Mouse (Mus musculus) brain, embryonic 14.5 days (tissue): Measurements from ENCODE around the gene Klk15. TPM values are rescaled to one million over a fixed set of nuclear protein-coding genes. Genes with fewer than 3 reads are reported as not detected.

Source experiments
- DNase-seq: peaks from one replicate; pipeline ENCODE4 v3.0.0-alpha.2; 2011; ENCODE audit warnings: low read depth
- CTCF ChIP-seq: fragments of 200-500 bp; IDR thresholded peaks from 2 replicates; pipeline ENCODE4 v1.5.1; 2012; ENCODE audit warnings: inconsistent platforms, mild to moderate bottlenecking, moderate library complexity, borderline replicate concordance; ENCODE audit not compliant: insufficient read depth, insufficient read length; ENCODE audit errors: extremely low read depth
- POLR2A ChIP-seq: fragments of 200-500 bp; IDR thresholded peaks from 2 replicates; pipeline ENCODE4 v1.6.1; 2012; ENCODE audit warnings: mild to moderate bottlenecking, inconsistent platforms, borderline replicate concordance; ENCODE audit not compliant: poor library complexity, insufficient read depth, insufficient read length, severe bottlenecking; ENCODE audit errors: extremely low read depth
- polyA plus RNA-seq: library from polyadenylated mRNA; depleted of rRNA; stranded (reverse); fragments of >200 nt; gene quantifications from 2 replicates; pipeline ENCODE4 v1.2.3, GENCODE M21; 2012; rRNA removed

Gene Klk15
- polyA plus RNA-seq = not detected in 2 replicates

DNA sequence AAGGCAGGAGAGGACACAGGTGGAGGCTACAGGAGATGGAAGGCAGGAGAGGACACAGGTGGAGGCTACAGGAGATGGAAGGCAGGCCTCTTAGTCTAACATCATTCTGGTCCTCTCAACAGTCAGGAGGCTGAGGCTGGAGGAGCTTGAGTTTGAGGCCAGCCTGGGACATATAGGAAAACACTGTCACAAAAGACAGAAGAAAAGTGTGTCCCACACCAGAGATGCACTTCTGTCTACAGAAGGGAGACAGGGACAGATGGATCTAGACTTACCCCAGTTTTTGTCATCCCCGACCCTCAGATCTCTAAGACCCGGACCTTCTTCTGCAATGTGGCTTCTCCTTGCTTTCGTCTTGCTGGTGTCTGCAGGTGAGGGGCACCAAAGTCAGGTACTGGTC is at the start of gene Klk15:
Gene Klk15 (plus strand): TSS at position 301 of the 400 bp plus-strand sequence.
- no peak for DNase-seq
- TF ChIP-seq CTCF (no peak), POLR2A (no peak)

- no peak for TF ChIP-seq CTCF
- TF ChIP-seq POLR2A = no peak
Observed at GRCm38 (mm10) chr7:43891365-43891764, 42.2 kb upstream of the Klk15 start.

GRCm38 (mm10) chr7:43891788-43892187 is 41.8 kb upstream of the Klk15 start:
- no peak for DNase-seq
- TF ChIP-seq POLR2A (no peak), CTCF (no peak)

More at GRCm38 (mm10) chr7:43891365-43891764, 42.2 kb upstream of the Klk15 start:
- no peak for DNase-seq

GRCm38 (mm10) chr7:43894836-43895235 is 38.7 kb upstream of the Klk15 start:
- TF ChIP-seq CTCF (peak; percentile 97), POLR2A (no peak)
- peak; percentile 90 for DNase-seq

GRCm38 (mm10) chr7:43914821-43915220 is 18.7 kb upstream of the Klk15 start:
- no peak for DNase-seq
- TF ChIP-seq POLR2A (no peak), CTCF (no peak)

- TF ChIP-seq POLR2A (no peak), CTCF (no peak)
- DNase-seq = no peak
Observed at GRCm38 (mm10) chr7:43918426-43918825, 15.1 kb upstream of the Klk15 start.

DNA sequence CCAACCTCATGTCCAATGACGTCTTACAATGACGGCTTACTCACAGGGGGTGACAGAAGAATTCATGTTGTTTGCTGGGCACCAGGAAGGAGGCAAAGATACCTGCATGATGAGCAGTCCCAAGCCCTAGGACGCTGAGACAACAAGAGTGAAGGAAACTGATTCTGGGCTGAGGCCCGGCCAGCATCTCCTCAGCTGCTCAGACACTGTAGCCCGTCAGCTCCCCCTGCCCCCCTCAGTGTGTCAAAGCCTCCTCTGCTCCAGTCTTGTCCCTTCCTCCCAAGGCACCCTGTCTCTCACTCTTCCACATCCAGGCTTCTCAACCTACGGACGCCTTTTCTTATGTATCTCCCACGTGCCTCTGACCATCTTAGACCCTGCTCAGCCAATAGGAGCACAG is 14.7 kb upstream of the Klk15 start:
- DNase-seq = no peak
- TF ChIP-seq CTCF = no peak
- no peak for TF ChIP-seq POLR2A

DNA sequence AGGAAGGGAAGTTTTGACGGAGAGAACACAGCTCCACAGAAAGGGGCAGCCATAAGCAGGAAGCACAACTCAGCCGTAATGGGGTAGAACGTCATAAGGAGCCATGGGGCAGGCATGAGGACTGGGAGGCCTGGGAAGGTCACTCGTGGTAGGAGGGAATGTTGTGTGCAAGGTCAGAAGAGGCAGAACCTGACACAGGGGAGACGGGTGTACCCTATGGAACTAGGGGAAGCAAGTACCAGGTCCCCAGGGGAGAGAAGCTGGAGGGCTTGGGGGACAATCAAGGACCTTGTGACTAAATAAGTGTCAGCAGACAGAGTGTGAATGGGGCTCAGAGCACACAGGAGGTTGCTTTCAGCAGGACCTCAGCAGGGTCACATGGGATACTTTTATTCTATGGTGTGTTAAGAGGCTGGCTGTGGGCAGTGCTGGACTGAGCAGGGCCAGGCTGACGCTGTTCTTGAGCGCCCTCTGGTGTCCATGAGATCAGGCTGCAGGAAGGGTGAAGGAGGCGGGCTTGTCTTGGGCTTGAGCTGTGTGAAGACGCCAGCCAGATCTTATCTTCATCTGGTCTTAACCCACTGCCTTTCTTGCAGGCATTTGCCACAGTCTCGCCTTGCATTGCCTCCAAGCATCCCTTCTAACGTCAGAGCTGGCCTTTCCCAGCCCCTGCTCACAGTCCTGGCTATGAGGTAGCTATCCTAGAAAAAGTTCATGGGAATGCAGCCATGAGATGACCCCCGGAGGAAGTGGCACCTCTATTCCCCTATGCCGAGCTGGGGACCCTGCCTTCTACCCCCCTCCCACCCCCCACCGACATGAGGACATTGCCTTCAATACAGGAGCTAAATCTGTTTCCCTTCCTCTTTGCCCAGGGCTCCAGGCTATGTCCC is 13.7 kb upstream of the Klk15 start:
- TF ChIP-seq POLR2A (no peak), CTCF (peak; percentile 96)
- peak; percentile 79 for DNase-seq

DNA sequence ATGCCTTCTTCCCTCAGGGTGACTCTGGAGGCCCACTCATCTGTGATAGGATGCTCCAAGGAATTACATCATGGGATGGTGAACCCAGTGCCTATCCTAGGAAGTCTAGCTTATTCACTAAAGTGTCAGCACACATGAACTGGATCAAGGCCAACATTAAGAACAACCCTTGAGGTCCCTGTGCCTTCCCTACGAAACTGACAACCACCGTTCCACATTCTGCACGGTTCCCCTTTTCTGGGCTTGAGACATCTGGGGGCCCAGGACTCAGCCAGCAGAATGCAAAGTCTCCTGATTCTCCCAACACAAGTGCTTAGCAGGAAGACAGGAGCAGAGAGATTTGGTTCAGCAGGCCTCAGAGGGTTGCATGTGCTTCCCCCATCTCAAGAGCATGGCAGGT is 13.0 kb upstream of the Klk15 start:
- no peak for DNase-seq
- TF ChIP-seq CTCF = no peak
- no peak for TF ChIP-seq POLR2A

GRCm38 (mm10) chr7:43921087-43921486 is 12.5 kb upstream of the Klk15 start:
- TF ChIP-seq CTCF (no peak), POLR2A (no peak)
- DNase-seq = no peak

GRCm38 (mm10) chr7:43921941-43922340 is 11.6 kb upstream of the Klk15 start:
- DNase-seq = no peak
- TF ChIP-seq CTCF = no peak
- TF ChIP-seq POLR2A = no peak

DNA sequence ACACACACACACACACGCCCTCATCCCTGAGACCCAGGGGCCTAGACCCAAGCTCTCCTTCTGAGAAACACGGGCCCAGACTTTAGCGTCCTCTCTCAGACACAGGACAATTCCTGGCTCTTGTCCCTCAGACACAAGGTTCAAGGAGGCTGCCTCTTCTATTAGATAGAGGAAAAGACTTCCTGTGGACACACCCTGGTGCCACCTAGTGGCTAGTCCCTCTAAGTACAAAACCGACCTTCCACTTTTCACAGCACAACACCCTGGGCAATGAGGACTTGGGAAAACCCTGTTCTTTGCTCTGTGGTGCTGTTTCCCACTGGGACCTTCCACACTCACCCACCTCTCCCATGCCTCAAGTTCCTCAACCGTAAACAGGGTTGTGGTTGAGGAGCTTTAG is 7.6 kb upstream of the Klk15 start:
- DNase-seq = peak; percentile 14
- TF ChIP-seq POLR2A (no peak), CTCF (peak; percentile 37; the same call in 1 of the 2 replicates)

- peak; percentile 49; the same call in 1 of the 2 replicates for TF ChIP-seq CTCF
- TF ChIP-seq POLR2A = no peak
- peak; percentile 37 for DNase-seq
Observed at GRCm38 (mm10) chr7:43928521-43928920, 5.0 kb upstream of the Klk15 start.

DNA sequence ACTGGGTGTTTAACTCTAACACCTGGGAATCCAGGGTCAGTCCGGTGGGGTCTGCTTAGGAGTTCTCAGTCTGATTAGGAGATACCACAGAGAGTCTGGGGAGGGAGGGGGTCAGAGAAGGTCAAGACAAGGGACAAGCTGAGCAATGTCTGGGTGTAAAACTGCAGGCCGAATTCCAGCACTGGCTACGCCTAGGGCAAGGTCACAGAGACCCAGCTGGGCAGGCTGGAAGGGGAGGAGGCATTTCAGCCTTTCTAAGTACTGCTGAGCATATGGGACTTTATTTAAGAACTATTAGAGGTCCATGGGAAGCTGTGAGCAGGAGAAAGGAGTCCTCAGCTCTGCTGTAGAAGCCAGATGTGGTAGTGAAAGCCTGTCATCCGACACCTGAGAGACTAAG is 1.2 kb upstream of the Klk15 start:
- no peak for DNase-seq
- TF ChIP-seq CTCF (no peak), POLR2A (no peak)
